Mouse (Mus musculus) erythroblast, embryonic 14.5 days (primary cell): ENCODE results near the gene Ccdc141.

ENCODE experiments used
- GATA1 ChIP-seq: IDR thresholded peaks from 2 replicates; pipeline ENCODE4 v1.6.1; 2012; ENCODE audit warnings: low read length, inconsistent platforms, mixed read lengths
- TAL1 ChIP-seq: IDR thresholded peaks from 3 replicates; pipeline ENCODE4 v1.6.1; 2012; ENCODE audit warnings: low read length, inconsistent platforms, mixed read lengths

- no peak for TF ChIP-seq TAL1
- no peak for TF ChIP-seq GATA1
These were observed 3.4 kb upstream of the Ccdc141 start for GRCm38 (mm10) chr2:77173821-77174220.
